Mouse (Mus musculus): ENCODE measurements around the gene Nav3.

DNA sequence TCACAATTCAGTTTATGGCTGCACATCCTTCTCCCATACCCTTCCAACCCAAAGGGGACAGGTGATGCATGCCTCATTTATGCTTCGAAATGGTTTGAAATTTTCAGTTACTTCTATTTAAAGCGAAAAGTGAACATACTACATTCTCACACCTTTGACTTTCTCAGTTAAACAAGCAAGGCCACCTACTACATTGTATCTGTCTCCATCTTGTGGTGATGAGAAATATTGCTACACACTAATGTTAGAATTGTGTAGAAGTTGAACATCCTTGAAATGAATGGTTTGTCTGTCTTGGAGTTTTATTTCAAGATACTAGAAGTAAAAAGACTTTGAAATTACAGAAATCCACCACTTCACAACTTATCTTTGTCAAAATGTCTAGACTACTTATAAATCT, 594.7 kb downstream of the Nav3 start:
- TF ChIP-seq CTCF (IDR thresholded peaks at IDR 0.05; ENCODE audit: low read depth, low read length) (peak; percentile 24; the same call in 1 of the 2 replicates), POLR2A (IDR thresholded peaks at IDR 0.05; ENCODE audit: extremely low read depth, insufficient read depth, low read length) (no peak)

Data from liver, adult 2 months (tissue).